Comparison of ENCODE assay signal across 10 mouse cellular contexts in the genomic region with DNA sequence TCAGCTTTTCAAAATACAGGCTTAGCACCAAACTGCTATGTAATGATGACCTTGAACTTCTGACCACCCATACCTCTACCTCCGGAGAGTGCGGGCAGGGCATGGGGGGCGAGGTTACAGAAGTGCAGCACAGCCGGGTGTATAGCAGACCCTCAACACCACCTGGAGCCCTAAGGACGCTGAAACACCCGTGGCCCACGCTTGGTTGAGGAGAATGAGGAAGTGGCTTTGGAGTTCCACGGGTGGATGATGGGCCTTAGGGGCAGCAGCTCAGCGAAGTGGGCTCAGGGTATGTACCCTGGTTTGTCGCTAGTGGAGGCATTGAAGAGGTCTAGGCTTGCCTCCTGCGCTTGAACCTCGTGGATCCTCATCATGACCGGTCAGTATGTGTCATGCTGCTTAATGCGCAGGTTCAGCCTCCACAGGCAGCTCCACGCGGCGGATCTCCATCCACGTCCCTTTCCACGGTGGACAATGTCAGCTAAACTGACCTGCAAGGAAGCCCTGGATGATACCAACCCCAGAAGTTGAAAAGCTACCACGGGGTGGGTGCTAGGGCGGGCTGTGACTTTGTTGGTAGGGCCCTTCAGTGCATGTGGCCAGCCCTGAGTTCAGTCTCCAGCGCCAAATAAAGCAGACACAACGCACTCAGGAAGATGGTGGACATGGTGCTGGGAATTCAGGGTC. TPM values are rescaled to one million over a fixed set of nuclear protein-coding genes. Genes with fewer than 3 reads are reported as not detected.
DNase-seq lines count a peak whose midpoint lies in the region; ATAC-seq and TF ChIP-seq lines count a peak whose summit lies in the region.
"Had no signal": no experiment of that assay in that cellular context is flagged by ENCODE, and none has a peak within 500 bp of the region (broad histone marks: within the 10 kb centered on the region; RNA-seq: fewer than 3 reads in every experiment).

No protein-coding gene starts in this region.

- peak; percentile 45 for DNase-seq in kidney, adult 18-20 months
- DNase-seq in kidney, postnatal 25 days, result no peak
- peak; percentile 39 for DNase-seq in R1 (ENCODE audit: low read depth, low spot score)
- DNase-seq in midbrain, postnatal 0 days (ENCODE audit: low spot score), result no peak
- DNase-seq in left cerebral cortex, adult 11 months (ENCODE audit: low spot score), result no peak
- DNase-seq in yolk sac, embryonic 10.5 days (ENCODE audit: low spot score), result no peak
- no peak for DNase-seq in adrenal gland, postnatal 4 days (ENCODE audit: low spot score in 2 of 2)

- H3K4me2 ChIP-seq in hindbrain, embryonic 16.5 days (ENCODE audit: low read length), result peak overlapping the region; percentile 97
- peak overlapping the region; percentile 69; the same call in 1 of the 2 replicates for H3K4me2 ChIP-seq in midbrain, postnatal 0 days (ENCODE audit: low read depth, low read length, poor library complexity, severe bottlenecking)

- no peak for TF ChIP-seq CTCF in midbrain, postnatal 0 days (IDR thresholded peaks at IDR 0.05)

- no peak overlapping the region; the same call in 1 of the 2 replicates for H3K27ac ChIP-seq in hindbrain, embryonic 16.5 days (ENCODE audit: low read depth, low read length)
- no peak overlapping the region for H3K27ac ChIP-seq in midbrain, postnatal 0 days (ENCODE audit: low read depth, low read length)

- H3K9me3 ChIP-seq in hindbrain, embryonic 16.5 days (ENCODE audit: control insufficient read depth, low read length), result no peaks in the 10 kb centered on the region
- H3K9me3 ChIP-seq in midbrain, postnatal 0 days (ENCODE audit: low read length), result no peaks in the 10 kb centered on the region

- H3K27me3 ChIP-seq in hindbrain, embryonic 16.5 days (replicated peaks; ENCODE audit: control insufficient read depth, insufficient read depth, low read length), result peaks cover 6% of the 10 kb centered on the region
- no peaks in the 10 kb centered on the region for H3K27me3 ChIP-seq in midbrain, postnatal 0 days (ENCODE audit: insufficient read depth, low read length)

- no peak overlapping the region for H3K9ac ChIP-seq in hindbrain, embryonic 16.5 days (ENCODE audit: low read depth, low read length)
- H3K9ac ChIP-seq in midbrain, postnatal 0 days (replicated peaks; ENCODE audit: low read length, poor library complexity, severe bottlenecking), result no peak overlapping the region

- 87% methylated on average over 23 of the region's 23 CpGs for WGBS in hindbrain, embryonic 16.5 days
- 91% methylated on average over 23 of the region's 23 CpGs for WGBS in midbrain, postnatal 0 days

- ATAC-seq in hindbrain, embryonic 16.5 days, result no peak
- no peak for ATAC-seq in midbrain, postnatal 0 days (ENCODE audit: low FRiP score)

- peaks cover 14% of the 10 kb centered on the region for H3K4me1 ChIP-seq in hindbrain, embryonic 16.5 days (ENCODE audit: control insufficient read depth, insufficient read depth, low read depth, low read length)
- peaks cover 3% of the 10 kb centered on the region; the same call in 1 of the 2 replicates for H3K4me1 ChIP-seq in midbrain, postnatal 0 days (ENCODE audit: insufficient read depth, low read length)

- H3K4me3 ChIP-seq in hindbrain, embryonic 16.5 days (ENCODE audit: low read length), result no peak overlapping the region
- no peak overlapping the region for H3K4me3 ChIP-seq in midbrain, postnatal 0 days (ENCODE audit: low read depth, low read length)

- H3K36me3 ChIP-seq in hindbrain, embryonic 16.5 days (ENCODE audit: control insufficient read depth, insufficient read depth, low read length), result no peaks in the 10 kb centered on the region
- no peaks in the 10 kb centered on the region for H3K36me3 ChIP-seq in midbrain, postnatal 0 days (ENCODE audit: insufficient read depth, low read length)

RNA-seq across cellular contexts. Expression of a gene that starts 6.5 kb away (rescaled TPM):
- not detected in 2 replicates for polyA plus RNA-seq in hindbrain, embryonic 16.5 days (2015; fragmentation: Nextera tagmentation; extraction: Ambion mirVana)
- total RNA-seq in midbrain, postnatal 0 days (2014; rRNA removed), result not detected in 2 replicates
- polyA plus RNA-seq in midbrain, postnatal 0 days (2015; fragmentation: Nextera tagmentation; extraction: Ambion mirVana), result not detected in 2 replicates
- total RNA-seq in adrenal gland, postnatal 4 days (2021), result under 1 TPM in 1 of 2 experiments, not detected in 1; 0.22 TPM
- total RNA-seq: layer of hippocampus, adult 18-20 months had no signal

RNA-seq across cellular contexts. Expression of a gene that starts 6.8 kb away (rescaled TPM):
- polyA plus RNA-seq in hindbrain, embryonic 16.5 days (2015; fragmentation: Nextera tagmentation; extraction: Ambion mirVana), result 26.7 and 30.8 TPM in 2 replicates
- total RNA-seq in midbrain, postnatal 0 days (2014; rRNA removed), result 29.9 and 31.9 TPM in 2 replicates
- 19.9 and 22.5 TPM in 2 replicates for polyA plus RNA-seq in midbrain, postnatal 0 days (2015; fragmentation: Nextera tagmentation; extraction: Ambion mirVana)
- 100 to 1,000 TPM in 1 of 2 experiments, 10 to 100 TPM in 1; 95.8 to 104 TPM for total RNA-seq in adrenal gland, postnatal 4 days (2021)

RNA-seq across cellular contexts. Expression of a gene that starts 25.1 kb away (rescaled TPM):
- polyA plus RNA-seq in hindbrain, embryonic 16.5 days (2015; fragmentation: Nextera tagmentation; extraction: Ambion mirVana), result not detected in 2 replicates
- total RNA-seq in midbrain, postnatal 0 days (2014; rRNA removed), result not detected in 2 replicates
- not detected in 2 replicates for polyA plus RNA-seq in midbrain, postnatal 0 days (2015; fragmentation: Nextera tagmentation; extraction: Ambion mirVana)
- not detected for total RNA-seq in adrenal gland, postnatal 4 days (2021)
- total RNA-seq: layer of hippocampus, adult 18-20 months had no signal

RNA-seq across cellular contexts. Expression of a gene that starts 36.4 kb away (rescaled TPM):
- not detected in 2 replicates for polyA plus RNA-seq in hindbrain, embryonic 16.5 days (2015; fragmentation: Nextera tagmentation; extraction: Ambion mirVana)
- not detected in 2 replicates for total RNA-seq in midbrain, postnatal 0 days (2014; rRNA removed)
- polyA plus RNA-seq in midbrain, postnatal 0 days (2015; fragmentation: Nextera tagmentation; extraction: Ambion mirVana), result not detected in 2 replicates
- total RNA-seq in adrenal gland, postnatal 4 days (2021), result 1,000 to 10,000 TPM in 1 of 2 experiments, under 1 TPM in 1; 0.56 to 1,299 TPM
- total RNA-seq: layer of hippocampus, adult 18-20 months had no signal
- polyA plus RNA-seq: brain, embryonic 14.5 days had no signal

RNA-seq across cellular contexts. Expression of a gene that starts 51.3 kb away (rescaled TPM):
- 20.1 and 26.9 TPM in 2 replicates for polyA plus RNA-seq in hindbrain, embryonic 16.5 days (2015; fragmentation: Nextera tagmentation; extraction: Ambion mirVana)
- 22.8 and 28.6 TPM in 2 replicates for total RNA-seq in midbrain, postnatal 0 days (2014; rRNA removed)
- polyA plus RNA-seq in midbrain, postnatal 0 days (2015; fragmentation: Nextera tagmentation; extraction: Ambion mirVana), result 21.0 and 25.5 TPM in 2 replicates
- total RNA-seq in adrenal gland, postnatal 4 days (2021), result 1 to 10 TPM; 2.5 to 3.2 TPM

Comparison
In these comparisons a context has a peak if more than half of its experiments do, and no peak if none do; other contexts are left out.
1. DNase-seq: peak in kidney, adult 18-20 months (single experiment) and R1 (single experiment); none in kidney, postnatal 25 days (0 of 2), midbrain, postnatal 0 days (single experiment), left cerebral cortex, adult 11 months (single experiment), yolk sac, embryonic 10.5 days (single experiment) and adrenal gland, postnatal 4 days (0 of 2).